Mouse (Mus musculus): ENCODE measurements around the gene Dcps. TPM values are rescaled to one million over a fixed set of nuclear protein-coding genes. Genes with fewer than 3 reads are reported as not detected.

The Dcps gene
- polyA plus RNA-seq, 1 experiment from 2014 or later = 65.3 TPM

GRCm38 (mm10) chr9:35127561-35127960 is 48.3 kb downstream of the Dcps start:
- no peak overlapping the region for H3K27ac ChIP-seq
- no peak for ATAC-seq (ENCODE audit: insufficient number of reproducible peaks, low FRiP score, low TSS enrichment, low read depth)
- peaks cover 18% of the 10 kb centered on the region; the same call in 1 of the 2 replicates for H3K4me1 ChIP-seq
- no peak overlapping the region for H3K4me3 ChIP-seq
- H3K27me3 ChIP-seq = no peaks in the 10 kb centered on the region
- H3K9ac ChIP-seq = no peak overlapping the region
- no peak overlapping the region for H3K4me2 ChIP-seq
- WGBS = 92% methylated on average over 5 of the region's 5 CpGs
- H3K36me3 ChIP-seq = peaks cover 32% of the 10 kb centered on the region
- H3K9me3 ChIP-seq = no peaks in the 10 kb centered on the region

- no peak overlapping the region for H3K4me2 ChIP-seq
- no peaks in the 10 kb centered on the region for H3K9me3 ChIP-seq
- no peak overlapping the region for H3K9ac ChIP-seq
- H3K27ac ChIP-seq = no peak overlapping the region
- H3K4me1 ChIP-seq = peaks cover 21% of the 10 kb centered on the region; the same call in 1 of the 2 replicates
- ATAC-seq (ENCODE audit: insufficient number of reproducible peaks, low FRiP score, low TSS enrichment, low read depth) = no peak
- no peak overlapping the region for H3K4me3 ChIP-seq
- WGBS = 81% methylated on average over 6 of the region's 6 CpGs
- H3K36me3 ChIP-seq = peaks cover 32% of the 10 kb centered on the region
- no peaks in the 10 kb centered on the region for H3K27me3 ChIP-seq
Observed at GRCm38 (mm10) chr9:35127147-35127546, 48.7 kb downstream of the Dcps start.

- H3K4me2 ChIP-seq = no peak overlapping the region
- no peak overlapping the region for H3K27ac ChIP-seq
- H3K4me1 ChIP-seq = peaks cover 21% of the 10 kb centered on the region
- H3K9me3 ChIP-seq = no peaks in the 10 kb centered on the region
- no peak for ATAC-seq (ENCODE audit: insufficient number of reproducible peaks, low FRiP score, low TSS enrichment, low read depth)
- H3K9ac ChIP-seq = no peak overlapping the region
- WGBS = 90% methylated on average over 8 of the region's 8 CpGs
- no peak overlapping the region for H3K4me3 ChIP-seq
- peaks cover 37% of the 10 kb centered on the region for H3K36me3 ChIP-seq
- no peaks in the 10 kb centered on the region for H3K27me3 ChIP-seq
Observed at GRCm38 (mm10) chr9:35124678-35124955, 51.2 kb downstream of the Dcps start.

GRCm38 (mm10) chr9:35123804-35124677 is 51.8 kb downstream of the Dcps start:
- H3K27me3 ChIP-seq = no peaks in the 10 kb centered on the region
- H3K9ac ChIP-seq = no peak overlapping the region
- H3K9me3 ChIP-seq = no peaks in the 10 kb centered on the region
- H3K36me3 ChIP-seq = peaks cover 35% of the 10 kb centered on the region
- no peak overlapping the region for H3K27ac ChIP-seq
- no peak for ATAC-seq (ENCODE audit: insufficient number of reproducible peaks, low FRiP score, low TSS enrichment, low read depth)
- 73% methylated on average over 11 of the region's 11 CpGs for WGBS
- no peak overlapping the region for H3K4me3 ChIP-seq
- H3K4me1 ChIP-seq = peaks cover 21% of the 10 kb centered on the region
- no peak overlapping the region for H3K4me2 ChIP-seq

- ATAC-seq (ENCODE audit: insufficient number of reproducible peaks, low FRiP score, low TSS enrichment, low read depth) = no peak
- peaks cover 21% of the 10 kb centered on the region for H3K4me1 ChIP-seq
- H3K4me3 ChIP-seq = no peak overlapping the region
- WGBS = 58% methylated on average over 2 of the region's 2 CpGs
- no peak overlapping the region; the same call in 1 of the 2 replicates for H3K27ac ChIP-seq
- no peaks in the 10 kb centered on the region for H3K9me3 ChIP-seq
- H3K27me3 ChIP-seq = no peaks in the 10 kb centered on the region
- H3K36me3 ChIP-seq = peaks cover 33% of the 10 kb centered on the region
- H3K4me2 ChIP-seq = no peak overlapping the region
- no peak overlapping the region for H3K9ac ChIP-seq
Observed at GRCm38 (mm10) chr9:35123456-35123803, 52.4 kb downstream of the Dcps start.

GRCm38 (mm10) chr9:35122551-35123266 is 53.2 kb downstream of the Dcps start:
- H3K27ac ChIP-seq = no peak overlapping the region; the same call in none of the 2 replicates
- no peak overlapping the region for H3K9ac ChIP-seq
- no peak for ATAC-seq (ENCODE audit: insufficient number of reproducible peaks, low FRiP score, low TSS enrichment, low read depth)
- no peaks in the 10 kb centered on the region for H3K9me3 ChIP-seq
- no peaks in the 10 kb centered on the region for H3K27me3 ChIP-seq
- WGBS = 48% methylated on average over 5 of the region's 5 CpGs
- peaks cover 33% of the 10 kb centered on the region for H3K36me3 ChIP-seq
- peaks cover 26% of the 10 kb centered on the region for H3K4me1 ChIP-seq
- H3K4me2 ChIP-seq = no peak overlapping the region
- no peak overlapping the region for H3K4me3 ChIP-seq

GRCm38 (mm10) chr9:35119168-35119567 is 56.7 kb downstream of the Dcps start, which contains the start of gene St3gal4:
Gene St3gal4 (minus strand): TSS chr9:35119268.
- Histone ChIP-seq H3K27ac (peak within 1 kb of the TSS; percentile 93; the same call in 1 of the 2 replicates), H3K9me3 (no peaks in the 10 kb centered on the region; the same call in 1 of the 2 replicates), H3K36me3 (peaks cover 14% of the 10 kb centered on the region), H3K27me3 (no peaks in the 10 kb centered on the region), H3K4me1 (peaks cover 52% of the 10 kb centered on the region), H3K4me2 (no peak within 1 kb of the TSS), H3K4me3 (no peak within 1 kb of the TSS), H3K9ac (no peak within 1 kb of the TSS)
- WGBS = 75% methylated on average over 6 of the region's 6 CpGs
- no peak for ATAC-seq (ENCODE audit: insufficient number of reproducible peaks, low FRiP score, low TSS enrichment, low read depth)

GRCm38 (mm10) chr9:35118563-35118962 is 57.3 kb downstream of the Dcps start:
- WGBS = 85% methylated on average over 2 of the region's 2 CpGs

GRCm38 (mm10) chr9:35117384-35118295 is 58.2 kb downstream of the Dcps start:
- Histone ChIP-seq H3K4me3 (peak overlapping the region; percentile 75), H3K27ac (peak overlapping the region; percentile 93), H3K4me2 (peak overlapping the region; percentile 79), H3K9ac (peak overlapping the region; percentile 43), H3K9me3 (no peaks in the 10 kb centered on the region; the same call in 1 of the 2 replicates), H3K4me1 (peaks cover 55% of the 10 kb centered on the region), H3K27me3 (no peaks in the 10 kb centered on the region), H3K36me3 (peaks cover 6% of the 10 kb centered on the region; the same call in 1 of the 2 replicates)
- WGBS = 18% methylated on average over 15 of the region's 15 CpGs
- ATAC-seq (ENCODE audit: insufficient number of reproducible peaks, low FRiP score, low TSS enrichment, low read depth) = no peak

More at GRCm38 (mm10) chr9:35118563-35118962, 57.3 kb downstream of the Dcps start:
- ATAC-seq (ENCODE audit: insufficient number of reproducible peaks, low FRiP score, low TSS enrichment, low read depth) = no peak
- H3K9ac ChIP-seq = no peak overlapping the region
- H3K9me3 ChIP-seq = no peaks in the 10 kb centered on the region; the same call in 1 of the 2 replicates
- no peaks in the 10 kb centered on the region for H3K27me3 ChIP-seq
- peaks cover 10% of the 10 kb centered on the region; the same call in 1 of the 2 replicates for H3K36me3 ChIP-seq
- no peak overlapping the region for H3K27ac ChIP-seq
- H3K4me1 ChIP-seq = peaks cover 56% of the 10 kb centered on the region
- H3K4me2 ChIP-seq = no peak overlapping the region
- H3K4me3 ChIP-seq = no peak overlapping the region

GRCm38 (mm10) chr9:35116391-35117381 is 59.2 kb downstream of the Dcps start:
- H3K27ac ChIP-seq = peak overlapping the region; percentile 93
- WGBS = under 1% methylated on average over 64 of the region's 84 CpGs
- no peaks in the 10 kb centered on the region for H3K27me3 ChIP-seq
- H3K9me3 ChIP-seq = no peaks in the 10 kb centered on the region; the same call in 1 of the 2 replicates
- H3K9ac ChIP-seq = peak overlapping the region; percentile 80
- peak overlapping the region; percentile 79 for H3K4me2 ChIP-seq
- H3K36me3 ChIP-seq = peaks cover 6% of the 10 kb centered on the region; the same call in 1 of the 2 replicates
- peak overlapping the region; percentile 75 for H3K4me3 ChIP-seq
- H3K4me1 ChIP-seq = peaks cover 57% of the 10 kb centered on the region
- ATAC-seq (ENCODE audit: insufficient number of reproducible peaks, low FRiP score, low TSS enrichment, low read depth) = peak; percentile 88
